ENCODE assay signal across 25 mouse cellular contexts in genomic region chr9:15772766-15773165, GRCm38 (mm10).
A peak's percentile ranks its signal among the peaks of the same experiment; 100 is the strongest.
DNase-seq lines count a peak whose midpoint lies in the region; ATAC-seq and TF ChIP-seq lines count a peak whose summit lies in the region.
"Had no signal": no experiment of that assay in that cellular context is flagged by ENCODE, and none has a peak within 500 bp of the region (broad histone marks: within the 10 kb centered on the region; RNA-seq: fewer than 3 reads in every experiment).

No protein-coding gene starts in this region.

- TF ChIP-seq POLR2A in testis, adult 2 months (IDR thresholded peaks at IDR 0.05; ENCODE audit: control insufficient read depth, low read depth, low read length), result no peak

- no peaks in the 10 kb centered on the region for H3K4me1 ChIP-seq in heart, embryonic 12.5 days (replicated peaks)
- H3K4me1 ChIP-seq in kidney, embryonic 16.5 days (ENCODE audit: insufficient read depth, low read length), result no peaks in the 10 kb centered on the region
- H3K4me1 ChIP-seq in kidney, embryonic 15.5 days, result no peaks in the 10 kb centered on the region
- H3K4me1 ChIP-seq in testis, adult 2 months (ENCODE audit: control insufficient read depth, insufficient read depth, low read length), result peaks cover 3% of the 10 kb centered on the region
- H3K4me1 ChIP-seq: heart, embryonic 15.5 days; limb, embryonic 15.5 days; liver, embryonic 13.5 days; megakaryocyte, embryonic 14.5 days; stomach, embryonic 15.5 days had no signal

- no peak for DNase-seq in heart, adult 8-10 months (ENCODE audit: low spot score)
- DNase-seq in testis, postnatal 10 days (ENCODE audit: low spot score), result no peak
- no peak for DNase-seq in cerebellum, postnatal 25 days
- DNase-seq: adrenal gland, postnatal 25 days; B cell, adult 2 months; cerebellum, adult 11-12 months; cerebellum, adult 9-11 months; gastrocnemius, postnatal 10 days; kidney, adult 11 months; kidney, postnatal 36 days; liver, embryonic 13.5 days; lung, adult 18-20 months; lung, postnatal 4 days; thymus, adult 18-20 months; thymus, postnatal 25 days had no signal

- H3K36me3 ChIP-seq in heart, embryonic 12.5 days, result no peaks in the 10 kb centered on the region
- no peaks in the 10 kb centered on the region for H3K36me3 ChIP-seq in kidney, embryonic 16.5 days (ENCODE audit: insufficient read depth, low read length)
- H3K36me3 ChIP-seq in kidney, embryonic 15.5 days, result no peaks in the 10 kb centered on the region
- no peaks in the 10 kb centered on the region for H3K36me3 ChIP-seq in testis, adult 2 months (ENCODE audit: control insufficient read depth, insufficient read depth, low read length)
- H3K36me3 ChIP-seq: heart, embryonic 15.5 days; limb, embryonic 15.5 days; liver, embryonic 13.5 days; stomach, embryonic 15.5 days had no signal

- no peak overlapping the region for H3K27ac ChIP-seq in heart, embryonic 12.5 days (ENCODE audit: poor library complexity, severe bottlenecking)
- H3K27ac ChIP-seq in kidney, embryonic 16.5 days (ENCODE audit: low read length), result no peak overlapping the region
- no peak overlapping the region for H3K27ac ChIP-seq in kidney, embryonic 15.5 days
- H3K27ac ChIP-seq in testis, adult 2 months (ENCODE audit: control insufficient read depth, insufficient read depth, low read depth, low read length), result no peak overlapping the region
- H3K27ac ChIP-seq: heart, embryonic 15.5 days; layer of hippocampus, adult 2 months; limb, embryonic 15.5 days; liver, embryonic 13.5 days; stomach, embryonic 15.5 days had no signal

- H3K27me3 ChIP-seq in heart, embryonic 12.5 days (replicated peaks), result peaks cover 6% of the 10 kb centered on the region; the same call in 1 of the 2 replicates
- no peaks in the 10 kb centered on the region for H3K27me3 ChIP-seq in kidney, embryonic 16.5 days (ENCODE audit: insufficient read depth, low read length)
- H3K27me3 ChIP-seq in kidney, embryonic 15.5 days, result no peaks in the 10 kb centered on the region
- H3K27me3 ChIP-seq in testis, adult 2 months (ENCODE audit: control insufficient read depth, insufficient read depth, low read length), result no peaks in the 10 kb centered on the region
- H3K27me3 ChIP-seq: heart, embryonic 15.5 days; limb, embryonic 15.5 days; liver, embryonic 13.5 days; megakaryocyte, embryonic 14.5 days; stomach, embryonic 15.5 days had no signal

- no peaks in the 10 kb centered on the region for H3K9me3 ChIP-seq in heart, embryonic 12.5 days (replicated peaks)
- no peaks in the 10 kb centered on the region for H3K9me3 ChIP-seq in kidney, embryonic 16.5 days (ENCODE audit: low read length)
- no peaks in the 10 kb centered on the region for H3K9me3 ChIP-seq in kidney, embryonic 15.5 days (replicated peaks)
- H3K9me3 ChIP-seq: heart, embryonic 15.5 days; limb, embryonic 15.5 days; liver, embryonic 13.5 days; stomach, embryonic 15.5 days had no signal

- no peak for TF ChIP-seq CTCF in testis, adult 2 months (IDR thresholded peaks at IDR 0.05; ENCODE audit: control insufficient read depth, insufficient read depth, insufficient replicate concordance, low read depth, low read length)

- H3K9ac ChIP-seq in heart, embryonic 12.5 days, result no peak overlapping the region
- no peak overlapping the region for H3K9ac ChIP-seq in kidney, embryonic 16.5 days (replicated peaks; ENCODE audit: low read length)
- H3K9ac ChIP-seq in kidney, embryonic 15.5 days, result no peak overlapping the region
- H3K9ac ChIP-seq: heart, embryonic 15.5 days; limb, embryonic 15.5 days; liver, embryonic 13.5 days; stomach, embryonic 15.5 days had no signal

- H3K4me3 ChIP-seq in heart, embryonic 12.5 days, result no peak overlapping the region
- no peak overlapping the region for H3K4me3 ChIP-seq in kidney, embryonic 16.5 days (ENCODE audit: low read length)
- H3K4me3 ChIP-seq in kidney, embryonic 15.5 days (replicated peaks), result no peak overlapping the region
- H3K4me3 ChIP-seq in testis, adult 2 months (ENCODE audit: control insufficient read depth, low read depth, low read length), result peak overlapping the region; percentile 69
- H3K4me3 ChIP-seq: heart, embryonic 15.5 days; layer of hippocampus, adult 2 months; limb, embryonic 15.5 days; liver, embryonic 13.5 days; megakaryocyte, embryonic 14.5 days; stomach, embryonic 15.5 days had no signal

- H3K4me2 ChIP-seq in heart, embryonic 12.5 days, result no peak overlapping the region
- H3K4me2 ChIP-seq in kidney, embryonic 16.5 days (replicated peaks; ENCODE audit: low read depth, low read length), result no peak overlapping the region
- no peak overlapping the region for H3K4me2 ChIP-seq in kidney, embryonic 15.5 days
- H3K4me2 ChIP-seq: heart, embryonic 15.5 days; limb, embryonic 15.5 days; liver, embryonic 13.5 days; stomach, embryonic 15.5 days had no signal

- 0 out of 2 replicates have a peak, but pooled peaks have one; percentile 33 for ATAC-seq in heart, embryonic 12.5 days (ENCODE audit: insufficient number of reproducible peaks, low FRiP score)
- ATAC-seq in kidney, embryonic 16.5 days (ENCODE audit: low FRiP score, low TSS enrichment), result 0 out of 2 replicates have a peak, but pooled peaks have one; percentile 15
- ATAC-seq in kidney, embryonic 15.5 days (replicated peaks; ENCODE audit: low FRiP score), result no peak
- ATAC-seq: lung, postnatal 0 days had no signal

- 81% methylated on average over 12 of the region's 12 CpGs for WGBS in heart, embryonic 12.5 days
- WGBS in kidney, embryonic 16.5 days, result 90% methylated on average over 12 of the region's 12 CpGs
- 85% methylated on average over 12 of the region's 12 CpGs for WGBS in kidney, embryonic 15.5 days
